Mouse (Mus musculus) midbrain, embryonic 16.5 days (tissue): ENCODE measurements around the gene Itga11. TPM values are rescaled to one million over a fixed set of nuclear protein-coding genes. Genes with fewer than 3 reads are reported as not detected.

Experiments
- polyA plus RNA-seq: library from polyadenylated mRNA; unstranded; fragments of >200 nt; fragmentation: Nextera tagmentation; extraction: Ambion mirVana; gene quantifications from 2 replicates; pipeline ENCODE4 v1.2.1, GENCODE M21; 2015

Itga11 gene
- polyA plus RNA-seq, 1 experiment from 2014 or later = 0.98 TPM

Other genes starting within 250 kb of the Itga11 start
- gene Coro2b, start 140.8 kb upstream of the Itga11 start, polyA plus RNA-seq = 32.0 and 33.4 TPM in 2 replicates
- gene Fem1b, start 134.1 kb downstream of the Itga11 start, polyA plus RNA-seq = 64.5 and 69.3 TPM in 2 replicates
- 4.1 and 5.1 TPM in 2 replicates for gene Cln6, start 161.0 kb downstream of the Itga11 start, polyA plus RNA-seq
- 10.7 and 11.2 TPM in 2 replicates for gene Calml4, start 180.3 kb downstream of the Itga11 start, polyA plus RNA-seq